Mouse (Mus musculus) adrenal gland, postnatal 36 days (tissue): ENCODE measurements around the gene Iltifb. TPM values are rescaled to one million over a fixed set of nuclear protein-coding genes. Genes with fewer than 3 reads are reported as not detected.
"Not testable (repeated sequence)": the region's sequence is repeated elsewhere in the genome, so short reads cannot be mapped to it uniquely, and the experiment has no call there.

Experiments
- DNase-seq, 2 experiments: peaks; one replicate each; pipeline ENCODE4 v3.0.0; 2021; ENCODE audit warnings: mixed read lengths in 1 of 2
- long read RNA-seq, 2 experiments: library from polyadenylated mRNA; stranded (forward); transcript quantifications; one replicate each; pipeline ENCODE4 v2.0.0; 2021; ENCODE audit warnings: borderline sequencing depth in 2 of 2
- total RNA-seq, 2 experiments: library from RNA; stranded (reverse); gene quantifications; 2 replicates each; pipeline ENCODE4 v1.2.3; 2021

Iltifb gene
- not detected for total RNA-seq
- long read RNA-seq, experiment 1 = 0 reads
- long read RNA-seq, experiment 2 = 0 reads

GRCm38 (mm10) chr10:118294938-118295337 is at the start of gene Iltifb:
Iltifb (minus strand) TSS chr10:118295038.
- DNase-seq = no peak

GRCm38 (mm10) chr10:118343155-118343554 is 48.3 kb upstream of the Iltifb start, which contains the start of gene Gm9046:
Gm9046 (minus strand) TSS chr10:118343255.
- not testable (repeated sequence) for DNase-seq

- not testable (repeated sequence) for DNase-seq
Measured at GRCm38 (mm10) chr10:118337731-118338130, 42.9 kb upstream of the Iltifb start, which contains the start of gene Gm9045. Gm9045 (minus strand) TSS chr10:118337831.

DNA sequence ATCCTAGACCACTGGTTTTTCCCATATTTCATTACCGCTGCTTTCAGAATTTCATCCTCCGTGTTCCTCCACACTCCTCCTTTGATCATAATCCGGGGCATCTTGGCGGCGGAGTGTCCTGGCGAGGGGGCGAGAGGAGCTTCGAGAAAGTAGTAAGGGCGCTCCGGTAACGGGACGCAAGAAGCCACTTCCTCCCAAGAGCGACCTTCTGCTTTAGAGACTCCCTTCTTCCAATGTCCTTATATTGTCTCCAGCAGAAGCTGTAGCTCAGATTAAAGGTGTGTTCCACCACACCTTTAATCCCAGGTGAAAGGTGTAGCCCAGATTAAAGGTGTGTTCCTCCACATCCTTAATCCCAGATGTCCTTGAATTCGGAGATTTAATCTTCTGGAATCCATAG is 37.5 kb upstream of the Iltifb start, which contains the start of gene Gm9044:
TSS of gene Gm9044 (minus strand) at position 101 of the 400 bp plus-strand sequence.
- DNase-seq = not testable (repeated sequence)

DNA sequence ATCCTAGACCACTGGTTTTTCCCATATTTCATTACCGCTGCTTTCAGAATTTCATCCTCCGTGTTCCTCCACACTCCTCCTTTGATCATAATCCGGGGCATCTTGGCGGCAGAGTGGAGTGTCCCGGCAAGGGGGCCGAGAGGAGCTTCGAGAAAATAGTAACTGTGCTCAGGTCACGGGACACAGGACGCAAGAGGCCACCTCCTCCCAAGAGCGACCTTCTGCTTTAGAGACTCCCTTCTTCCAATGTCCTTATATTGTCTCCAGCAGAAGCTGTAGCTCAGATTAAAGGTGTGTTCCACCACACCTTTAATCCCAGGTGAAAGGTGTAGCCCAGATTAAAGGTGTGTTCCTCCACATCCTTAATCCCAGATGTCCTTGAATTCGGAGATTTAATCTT is 32.0 kb upstream of the Iltifb start, which contains the start of gene Gm9040:
TSS of gene Gm9040 (minus strand) at position 101 of the 400 bp plus-strand sequence.
- DNase-seq = not testable (repeated sequence)

GRCm38 (mm10) chr10:118319024-118319423 is 24.2 kb upstream of the Iltifb start:
- DNase-seq = no peak

- DNase-seq = not testable (repeated sequence)
Measured at GRCm38 (mm10) chr10:118302133-118302532, 7.3 kb upstream of the Iltifb start.

DNA sequence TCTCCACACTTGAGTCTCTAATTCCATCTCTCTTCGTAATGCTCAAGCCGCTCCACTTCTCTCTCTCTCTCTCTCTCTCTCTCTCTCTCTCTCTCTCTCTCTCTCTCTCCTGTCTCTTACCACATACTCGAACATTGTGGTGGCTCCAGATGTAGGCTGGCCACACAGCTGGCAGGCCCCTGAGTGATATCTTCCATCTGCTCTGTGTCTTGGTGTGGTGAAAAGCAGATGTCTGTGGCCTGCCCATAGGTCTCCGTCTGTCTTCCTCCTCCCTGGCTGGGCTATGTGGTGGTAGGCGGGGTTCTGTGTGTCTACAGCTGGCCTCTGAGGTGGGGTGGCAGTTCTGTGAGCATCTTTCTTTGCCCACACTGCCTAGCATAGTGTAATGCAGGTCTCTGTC is 11.8 kb downstream of the Iltifb start:
- DNase-seq = not testable (repeated sequence)

DNA sequence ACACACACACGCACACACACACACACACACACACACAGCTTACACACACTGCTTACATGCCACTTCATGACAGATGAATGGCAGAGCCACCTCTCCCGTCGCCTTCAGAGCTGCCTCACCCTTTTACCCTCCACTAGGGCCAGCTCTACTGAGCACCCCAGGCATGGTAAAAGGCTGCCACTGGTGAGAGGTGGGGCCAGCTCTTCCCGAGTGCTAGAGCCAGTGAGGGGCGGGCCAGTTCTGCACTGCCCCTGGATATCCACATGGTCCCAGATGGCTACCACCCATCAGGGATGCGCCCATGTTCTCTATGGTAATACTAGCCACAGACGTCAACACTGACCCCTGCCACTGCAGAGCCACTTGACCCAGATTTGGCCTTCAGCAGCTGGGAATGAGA is 12.3 kb downstream of the Iltifb start:
- not testable (repeated sequence) for DNase-seq

DNA sequence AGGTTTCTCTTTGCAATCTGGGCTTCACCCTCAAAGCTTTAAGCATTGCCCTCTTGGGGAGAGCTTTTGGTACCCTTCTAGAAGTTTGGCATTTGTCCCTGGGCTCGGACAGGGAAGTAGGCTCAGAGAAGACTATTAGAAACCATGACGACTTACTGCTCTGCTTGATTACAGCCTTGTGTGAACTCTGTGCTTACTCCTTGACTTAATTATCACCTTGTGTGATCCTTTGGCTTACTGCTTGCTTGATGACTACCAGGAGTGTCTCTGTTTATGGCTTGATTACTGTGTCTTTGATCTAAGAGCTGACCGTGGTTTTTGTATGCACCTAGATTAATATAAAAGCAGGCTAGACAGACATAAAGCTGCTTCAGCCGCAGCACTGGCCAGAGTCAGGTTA is 16.8 kb downstream of the Iltifb start:
- not testable (repeated sequence) for DNase-seq

GRCm38 (mm10) chr10:118271416-118271815 is 23.4 kb downstream of the Iltifb start:
- DNase-seq = not testable (repeated sequence)

- DNase-seq = not testable (repeated sequence)
Measured at GRCm38 (mm10) chr10:118268812-118269211, 26.0 kb downstream of the Iltifb start.

DNA sequence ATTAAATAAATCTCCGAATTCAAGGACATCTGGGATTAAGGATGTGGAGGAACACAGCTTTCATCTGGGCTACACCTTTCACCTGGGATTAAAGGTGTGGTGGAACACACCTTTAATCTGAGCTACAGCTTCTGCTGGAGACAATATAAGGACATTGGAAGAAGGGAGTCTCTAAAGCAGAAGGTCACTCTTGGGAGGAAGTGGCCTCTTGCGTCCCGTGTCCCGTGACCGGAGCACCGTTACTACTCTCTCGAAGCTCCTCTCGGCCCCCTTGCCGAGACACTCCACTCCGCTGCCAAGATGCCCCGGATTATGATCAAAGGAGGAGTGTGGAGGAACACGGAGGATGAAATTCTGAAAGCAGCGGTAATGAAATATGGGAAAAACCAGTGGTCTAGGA is 36.5 kb downstream of the Iltifb start, which contains the start of gene Gm32802:
TSS of gene Gm32802 (plus strand) at position 301 of the 400 bp plus-strand sequence.
- DNase-seq = not testable (repeated sequence)

DNA sequence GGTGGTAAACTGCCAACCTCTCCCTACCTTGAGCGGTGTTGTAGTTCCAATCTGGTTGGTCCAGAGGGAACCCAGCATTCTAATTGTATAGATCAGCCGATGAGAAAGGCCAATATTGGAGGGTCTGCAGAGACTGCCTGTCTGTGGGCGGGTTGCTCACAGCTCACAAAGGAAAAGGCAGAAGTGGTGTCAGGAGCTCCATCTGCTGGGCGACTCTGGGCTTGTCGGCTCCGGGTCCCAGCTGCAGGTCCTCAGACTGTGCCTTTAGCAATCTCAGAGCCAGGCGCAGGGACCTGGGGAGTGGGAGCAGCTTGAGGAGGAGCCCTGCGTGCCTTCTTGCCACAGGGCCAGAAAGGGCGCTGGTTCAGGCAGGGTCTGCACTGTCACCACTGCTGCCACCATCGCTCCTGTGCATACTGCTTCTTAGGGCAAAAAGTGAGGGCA is 44.0 kb downstream of the Iltifb start:
- peak; percentile 33 to 35 for DNase-seq

GRCm38 (mm10) chr10:118249006-118249595 is 45.7 kb downstream of the Iltifb start:
- DNase-seq = peak; percentile 26 to 38

DNA sequence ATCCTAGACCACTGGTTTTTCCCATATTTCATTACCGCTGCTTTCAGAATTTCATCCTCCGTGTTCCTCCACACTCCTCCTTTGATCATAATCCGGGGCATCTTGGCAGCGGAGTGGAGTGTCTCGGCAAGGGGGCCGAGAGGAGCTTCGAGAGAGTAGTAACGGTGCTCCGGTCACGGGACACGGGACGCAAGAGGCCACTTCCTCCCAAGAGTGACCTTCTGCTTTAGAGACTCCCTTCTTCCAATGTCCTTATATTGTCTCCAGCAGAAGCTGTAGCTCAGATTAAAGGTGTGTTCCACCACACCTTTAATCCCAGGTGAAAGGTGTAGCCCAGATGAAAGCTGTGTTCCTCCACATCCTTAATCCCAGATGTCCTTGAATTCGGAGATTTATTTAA is 54.2 kb downstream of the Iltifb start, which contains the start of gene Gm32717:
TSS of gene Gm32717 (minus strand) at position 101 of the 400 bp plus-strand sequence.
- DNase-seq = not testable (repeated sequence)

Other genes starting within 250 kb of the Iltifb start
- gene Mdm1, start 153.2 kb downstream of the Iltifb start, total RNA-seq = 10 to 100 TPM; 10.6 to 11.5 TPM
- gene Il22, start 90.1 kb downstream of the Iltifb start, total RNA-seq = not detected
- under 1 TPM; 0.50 to 0.53 TPM for gene Gm32717, start 54.3 kb downstream of the Iltifb start, total RNA-seq
- gene Gm32802, start 36.4 kb downstream of the Iltifb start, total RNA-seq = under 1 TPM; 0.50 to 0.53 TPM
- gene Gm9040, start 31.9 kb upstream of the Iltifb start, total RNA-seq = not detected
- not detected for gene Gm9044, start 37.4 kb upstream of the Iltifb start, total RNA-seq
- gene Gm9045, start 42.8 kb upstream of the Iltifb start, total RNA-seq = not detected
- gene Gm9046, start 48.2 kb upstream of the Iltifb start, total RNA-seq = not detected
- gene Gm9048, start 53.6 kb upstream of the Iltifb start, total RNA-seq = not detected
- gene Gm9049, start 59.1 kb upstream of the Iltifb start, total RNA-seq = not detected
- gene Ifng, start 146.0 kb upstream of the Iltifb start, total RNA-seq = not detected